Mouse (Mus musculus) spleen, postnatal 14 days (tissue): Measurements from ENCODE around the gene Eif5a.
"Not testable (repeated sequence)": the region's sequence is repeated elsewhere in the genome, so short reads cannot be mapped to it uniquely, and the experiment has no call there.

Experiments
- DNase-seq, 2 experiments: peaks; one replicate each; pipeline ENCODE4 v3.0.0; 2021 to 2022; ENCODE audit warnings: low spot score in 2 of 2

Eif5a gene

DNA sequence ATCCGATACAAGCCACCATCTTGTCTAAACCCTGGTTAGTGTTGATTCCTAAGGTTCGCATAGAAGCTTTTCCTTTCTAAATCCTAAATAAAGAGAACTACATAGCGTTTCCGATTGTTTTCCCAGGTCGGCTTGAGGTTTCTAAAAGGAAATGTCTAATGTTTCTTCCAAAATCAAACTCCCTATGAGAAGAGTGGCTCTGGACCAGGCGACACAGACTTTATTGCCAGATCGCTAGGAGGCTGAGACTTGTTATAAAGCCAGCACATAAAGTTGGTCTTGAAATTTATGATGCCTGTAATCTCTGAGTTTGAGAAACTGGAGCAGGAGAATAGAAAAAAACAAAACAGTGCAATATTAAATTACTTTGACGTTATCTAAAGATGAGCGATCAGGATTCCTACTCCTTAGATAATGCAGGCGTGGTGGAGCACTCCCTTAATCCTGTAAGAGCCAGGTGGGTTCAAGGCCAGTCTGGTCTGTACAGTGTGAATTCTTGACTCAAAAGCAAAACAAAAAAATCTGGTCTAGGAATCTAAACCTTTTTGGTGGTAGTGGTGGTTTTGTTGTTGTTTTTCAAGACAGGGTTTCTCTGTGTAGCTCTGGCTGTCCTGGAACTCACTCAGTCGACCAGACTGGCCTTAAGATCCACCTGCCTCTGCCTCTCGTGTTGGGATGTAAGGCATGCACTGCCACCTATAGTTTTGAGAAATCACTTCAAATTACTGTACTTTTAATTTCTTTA, 426 bp upstream of the Eif5a start:
- no peak for DNase-seq

DNA sequence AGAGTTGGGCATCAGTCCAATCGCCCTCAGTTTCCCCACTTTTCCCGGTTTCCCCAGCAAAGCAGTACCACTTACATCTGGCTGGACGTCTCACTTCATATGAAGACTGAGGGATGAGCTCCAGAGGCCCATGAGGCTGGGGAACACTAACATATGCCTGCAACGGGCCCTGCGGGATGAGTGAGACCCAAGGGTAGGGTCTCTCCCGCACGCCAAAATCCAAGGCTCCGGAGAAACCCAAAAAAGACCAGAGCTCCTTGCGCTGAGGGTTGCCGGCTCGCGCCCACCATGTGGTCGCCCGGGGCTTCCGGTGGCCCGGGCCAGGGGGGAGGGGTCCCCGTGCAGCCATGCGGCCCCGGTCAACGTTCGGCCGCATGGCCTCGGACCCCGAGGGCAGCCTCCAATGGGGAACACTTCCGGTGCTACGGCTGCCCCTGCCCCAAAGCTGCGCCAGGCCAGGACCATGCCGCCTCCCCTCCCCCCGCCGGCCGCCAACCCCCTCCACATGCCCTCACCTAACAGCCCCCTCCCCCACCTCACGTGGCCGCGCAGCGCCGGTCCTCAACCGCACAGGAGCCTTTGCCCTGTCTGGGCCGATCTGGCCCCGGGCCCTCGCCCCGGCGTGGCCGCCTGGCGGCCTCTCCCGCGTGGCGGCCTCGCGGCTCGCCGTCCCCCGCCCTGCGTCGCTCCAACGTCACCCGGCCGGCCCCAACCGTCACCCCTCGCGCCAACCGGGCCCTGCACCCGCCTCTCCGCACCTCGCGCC, 1.3 kb downstream of the Eif5a start:
- no peak for DNase-seq

DNA sequence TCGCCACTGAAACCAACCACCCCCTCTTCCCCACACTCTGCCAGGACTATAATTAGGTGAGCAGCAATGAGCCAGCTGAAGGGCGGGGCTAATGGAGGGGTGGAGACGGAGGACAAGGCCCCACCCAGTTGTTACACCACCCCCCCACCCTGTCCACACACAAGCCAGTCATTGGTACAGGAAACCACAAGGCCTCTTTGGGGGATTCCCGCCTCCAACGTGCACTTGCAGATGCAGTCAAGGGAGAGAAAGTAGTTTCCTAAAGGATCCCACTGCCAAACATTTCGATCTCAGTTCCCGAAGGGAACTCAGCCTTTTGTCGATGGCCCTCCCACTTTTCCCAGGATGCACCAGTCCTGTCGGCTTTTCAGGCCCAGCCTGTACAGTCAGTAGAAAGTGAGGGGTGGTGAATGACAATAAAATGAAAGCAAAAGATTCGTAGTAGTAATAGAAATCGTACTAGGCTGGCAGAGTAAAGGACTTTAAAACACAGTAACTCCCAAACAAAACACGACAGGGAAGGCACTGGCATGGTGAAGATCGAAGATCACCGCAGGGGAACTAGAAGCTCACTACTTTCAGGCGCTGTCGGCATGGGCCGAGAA, 2.0 kb downstream of the Eif5a start:
- DNase-seq: peak; percentile 78 to 83

DNA sequence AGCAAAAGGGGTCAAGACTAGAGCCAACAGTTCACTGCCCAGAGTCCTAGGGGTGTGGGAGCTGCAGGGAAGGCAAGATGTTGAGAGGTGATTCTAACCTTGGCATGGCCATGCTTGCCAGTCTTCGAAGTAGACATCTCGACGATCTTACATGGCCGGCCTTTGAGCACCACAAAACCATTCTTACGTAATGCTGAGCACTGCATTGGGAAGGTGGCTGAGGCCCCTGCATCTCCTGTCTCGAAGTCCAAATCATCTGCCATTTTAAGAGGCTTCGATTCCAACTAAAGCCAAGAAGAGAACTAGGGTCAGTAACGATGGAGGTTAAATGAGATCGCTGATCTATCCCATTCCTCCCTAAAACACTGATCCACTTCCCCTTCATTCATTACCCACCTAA, 2.7 kb downstream of the Eif5a start:
- DNase-seq: no peak

GRCm38 (mm10) chr11:69918118-69918517, 3.6 kb downstream of the Eif5a start:
- no peak for DNase-seq

GRCm38 (mm10) chr11:69917379-69917948, 4.3 kb downstream of the Eif5a start:
- DNase-seq: no peak

DNA sequence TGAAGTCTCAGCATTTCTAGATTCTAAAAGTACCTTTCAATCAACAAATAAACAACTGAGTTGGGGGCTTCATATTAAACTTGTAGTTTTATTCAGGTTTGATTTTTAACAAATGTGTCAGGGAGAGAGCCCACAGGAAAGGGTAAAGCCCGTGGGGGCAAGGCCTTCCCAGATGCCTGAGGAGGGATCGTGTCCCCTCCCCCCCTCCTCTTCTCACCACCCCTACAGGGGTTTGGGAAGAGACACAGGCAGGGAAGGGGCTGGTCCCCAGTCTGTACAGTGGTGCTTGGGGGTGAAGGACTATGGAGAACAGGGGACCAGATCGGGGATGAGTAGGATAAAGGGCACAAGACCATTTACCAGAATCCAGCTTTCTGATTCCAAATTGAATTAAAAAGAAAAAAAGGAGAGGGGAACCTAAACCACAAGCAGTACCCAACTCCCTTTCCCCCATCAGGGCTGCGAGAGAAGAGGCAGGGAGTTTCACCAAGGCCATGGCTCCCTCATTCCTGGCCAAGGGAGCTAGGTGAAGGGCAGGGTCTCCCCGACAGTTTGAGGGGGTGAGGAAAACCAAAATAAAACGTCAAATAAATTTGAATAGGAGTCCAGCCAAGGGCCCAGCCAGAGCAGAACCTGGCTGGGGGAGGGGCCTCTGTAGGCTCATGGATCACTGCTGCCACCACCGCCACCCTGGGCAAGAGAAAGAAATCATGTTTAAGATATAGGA, 4.9 kb downstream of the Eif5a start:
- DNase-seq: not testable (repeated sequence)

DNA sequence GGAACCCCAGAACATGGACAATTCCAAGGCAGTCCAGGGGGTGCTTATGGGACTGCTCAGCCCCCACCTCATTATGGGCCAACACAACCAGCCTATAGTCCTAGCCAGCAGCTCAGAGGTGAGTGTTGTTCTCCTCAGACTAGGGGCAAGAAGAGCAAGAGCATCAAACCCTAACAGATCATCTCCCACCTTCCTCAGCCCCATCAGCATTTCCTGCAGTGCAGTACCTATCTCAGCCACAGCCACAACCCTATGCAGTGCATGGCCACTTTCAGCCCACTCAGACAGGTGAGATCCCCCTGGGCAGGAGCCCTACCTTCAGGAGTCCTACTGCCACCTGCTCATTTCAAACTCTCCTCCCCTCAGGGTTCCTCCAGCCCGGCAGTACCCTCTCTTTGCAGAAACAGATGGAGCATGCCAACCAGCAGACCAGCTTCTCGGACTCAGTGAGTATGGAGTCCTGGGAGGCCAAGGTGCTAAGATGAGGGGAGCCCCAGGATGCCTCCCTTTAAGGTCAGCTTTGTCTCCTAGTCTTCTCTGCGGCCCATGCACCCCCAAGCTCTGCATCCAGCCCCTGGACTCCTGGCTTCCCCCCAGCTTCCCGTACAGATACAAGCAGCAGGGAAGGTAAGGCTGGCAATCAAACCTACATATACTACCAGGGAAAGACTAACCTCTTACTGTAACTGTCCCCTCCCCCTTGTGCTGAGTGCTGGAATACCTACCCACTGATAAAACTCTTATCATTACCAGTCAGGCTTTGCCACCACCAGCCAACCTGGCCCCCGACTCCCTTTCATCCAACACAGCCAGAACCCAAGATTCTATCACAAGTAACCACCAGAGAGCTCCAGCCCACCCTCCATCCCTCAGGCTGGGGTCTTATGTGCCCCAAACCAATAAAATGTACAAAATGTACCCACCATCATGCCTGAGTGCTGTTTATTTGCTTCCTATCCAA, 5.8 kb downstream of the Eif5a start:
- no peak for DNase-seq

- DNase-seq: no peak
Observed at GRCm38 (mm10) chr11:69914917-69915430, 6.8 kb downstream of the Eif5a start.

DNA sequence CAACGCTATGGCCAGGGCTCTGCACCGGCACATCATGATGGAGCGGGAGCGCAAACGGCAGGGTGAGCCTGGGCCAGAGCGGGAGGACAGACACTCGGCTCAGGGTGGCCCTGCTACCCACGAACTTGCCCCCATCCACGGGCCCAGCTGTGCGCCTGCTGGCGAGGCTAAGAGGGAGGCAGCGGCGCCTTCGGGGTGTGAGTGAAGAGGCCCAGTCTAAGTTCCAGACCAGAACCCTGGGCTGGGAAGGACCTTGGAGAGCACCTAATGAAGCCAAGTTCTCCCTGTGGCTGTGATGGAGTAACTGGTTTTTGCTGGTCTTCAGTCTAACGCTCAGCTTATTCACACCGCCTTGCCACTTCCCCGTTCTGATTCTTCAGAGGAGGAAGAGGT, 7.4 kb downstream of the Eif5a start:
- DNase-seq: no peak

DNA sequence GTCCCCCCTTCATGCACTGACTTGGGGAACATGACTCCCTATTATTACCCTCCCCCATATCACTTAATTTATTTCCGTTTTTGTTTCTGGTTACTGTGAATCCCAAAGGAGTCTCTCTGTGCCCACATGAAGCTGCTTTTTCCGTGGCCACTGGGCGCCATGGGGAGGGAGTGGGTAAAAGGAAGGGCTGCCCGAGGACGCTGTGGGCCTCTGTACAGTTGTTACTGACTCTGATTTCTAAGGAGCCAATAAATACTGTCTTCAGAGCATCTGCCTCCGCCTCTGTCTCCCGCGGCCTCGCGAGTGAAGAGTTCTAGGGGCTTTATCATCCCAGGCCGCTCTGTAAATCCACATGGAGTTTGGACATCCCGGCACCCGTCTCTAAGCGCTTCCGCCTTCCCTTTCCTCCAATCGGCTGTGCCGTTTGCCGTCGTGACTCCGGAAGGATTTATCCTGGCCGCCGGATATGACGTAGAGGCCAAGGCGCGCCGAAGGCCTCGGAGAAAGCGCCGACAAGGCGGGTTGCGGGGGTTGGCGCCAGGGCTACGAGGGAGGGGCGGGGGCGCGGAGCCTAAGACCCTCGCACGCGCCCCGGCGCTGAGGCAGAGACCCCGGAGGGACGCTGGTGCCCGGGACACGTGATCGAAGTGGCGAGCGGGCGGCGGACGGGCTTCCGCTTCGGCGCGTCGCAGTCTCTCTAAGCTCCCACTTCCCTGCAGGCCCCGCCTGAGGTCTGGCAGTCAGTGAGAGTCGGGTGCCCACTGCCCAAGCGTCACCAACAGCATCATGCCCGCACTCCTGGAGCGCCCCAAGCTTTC, 8.0 kb downstream of the Eif5a start, which contains the start of gene Gps2:
Gene Gps2 (plus strand): TSS at position 335 of the 818 bp plus-strand sequence.
- peak; percentile 82 to 87 for DNase-seq

- DNase-seq: no peak
Observed at GRCm38 (mm10) chr11:69912716-69913530, 8.8 kb downstream of the Eif5a start.

GRCm38 (mm10) chr11:69911701-69912100, 10.1 kb downstream of the Eif5a start:
- DNase-seq: no peak

- no peak for DNase-seq
Observed at GRCm38 (mm10) chr11:69910781-69911560, 10.8 kb downstream of the Eif5a start.

DNA sequence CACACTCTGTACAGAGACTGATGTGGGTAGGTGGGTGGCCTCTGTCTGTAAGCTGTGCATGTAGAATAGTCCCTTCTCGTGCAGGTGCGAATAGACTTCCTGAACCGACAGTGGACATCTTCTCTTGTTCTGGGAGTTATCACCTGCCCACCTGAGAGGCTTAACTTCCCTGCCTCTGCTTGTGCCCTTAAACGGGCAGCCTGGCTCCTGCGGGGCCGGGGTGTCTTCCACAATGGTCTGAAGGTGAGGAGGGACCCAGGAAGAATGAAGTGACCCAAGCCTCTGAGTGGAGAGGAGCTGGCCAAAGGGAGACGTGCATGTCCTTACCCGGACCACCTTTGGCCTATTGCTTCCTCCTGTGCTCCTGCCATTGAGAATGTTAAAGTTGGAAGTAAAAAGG, 11.6 kb downstream of the Eif5a start:
- no peak for DNase-seq

GRCm38 (mm10) chr11:69909174-69909573, 12.6 kb downstream of the Eif5a start:
- no peak for DNase-seq

- no peak for DNase-seq
Observed at GRCm38 (mm10) chr11:69908645-69909044, 13.1 kb downstream of the Eif5a start.

DNA sequence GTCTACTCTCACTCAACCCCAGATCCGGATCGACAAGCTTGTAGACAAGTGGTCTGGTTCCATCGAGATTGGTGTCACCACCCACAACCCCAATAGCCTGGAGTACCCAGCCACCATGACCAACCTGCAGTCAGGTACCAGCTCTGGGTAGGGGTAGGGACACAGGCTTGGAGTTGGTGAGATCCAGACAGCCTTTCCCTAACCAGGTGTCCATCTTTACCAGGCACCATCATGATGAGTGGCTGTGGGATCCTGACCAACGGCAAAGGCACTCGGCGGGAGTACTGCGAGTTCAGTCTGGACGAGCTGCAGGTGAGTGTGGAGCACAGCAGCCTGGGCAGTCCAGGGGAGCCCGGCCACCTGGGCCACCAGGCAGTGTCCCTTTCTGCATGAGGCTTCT, 17.4 kb downstream of the Eif5a start:
- no peak for DNase-seq
